Mouse (Mus musculus): ENCODE results near the gene Trim61. TPM values are rescaled to one million over a fixed set of nuclear protein-coding genes. Genes with fewer than 3 reads are reported as not detected.

Gene Trim61
- polyA plus RNA-seq, 1 experiment from 2014 or later = 0.12 TPM

DNA sequence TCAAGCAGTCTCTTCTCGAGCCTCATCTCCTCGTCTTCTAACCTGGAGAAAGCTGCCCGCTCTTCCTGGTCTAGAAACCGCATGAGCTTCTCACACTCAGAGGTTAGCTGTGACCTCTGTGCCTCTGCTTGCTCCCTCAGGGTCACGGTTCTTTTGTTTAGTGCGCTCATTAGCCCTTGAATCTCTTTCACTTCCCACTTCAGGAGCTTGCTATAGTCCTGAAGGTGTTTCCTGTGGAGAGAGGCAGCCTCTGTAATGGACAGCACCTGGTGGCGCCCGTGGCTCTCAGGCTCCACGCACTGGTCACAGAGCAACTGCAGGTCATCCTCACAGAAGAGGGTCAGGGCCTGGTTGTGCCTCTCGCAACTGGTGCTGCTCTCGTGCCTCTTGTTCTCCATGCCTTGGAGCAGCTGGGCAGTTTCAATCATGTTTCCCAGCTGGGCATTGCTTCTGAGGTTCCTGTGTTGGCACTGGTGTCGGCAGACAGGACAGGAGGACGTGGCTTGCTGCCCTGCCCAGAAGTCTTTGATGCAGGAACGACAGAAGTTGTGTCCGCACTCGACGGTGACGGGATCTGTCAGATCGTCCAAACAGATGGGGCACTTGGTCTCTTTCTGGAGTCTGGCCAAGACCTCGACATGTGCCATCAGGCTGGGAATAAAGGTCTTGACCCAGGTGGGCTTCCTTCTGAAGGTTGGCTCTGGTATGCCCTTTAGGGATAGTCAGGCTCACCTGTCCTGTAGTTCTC lies 35.0 kb downstream of the Trim61 start:
- Histone ChIP-seq H3K9ac (no peak overlapping the region), H3K27me3 (replicated peaks) (no peaks in the 10 kb centered on the region), H3K36me3 (no peaks in the 10 kb centered on the region), H3K4me1 (no peaks in the 10 kb centered on the region), H3K9me3 (no peaks in the 10 kb centered on the region), H3K4me2 (no peak overlapping the region), H3K27ac (replicated peaks) (no peak overlapping the region), H3K4me3 (no peak overlapping the region)
- WGBS = 65% methylated on average over 20 of the region's 20 CpGs
- ATAC-seq (ENCODE audit: extremely low read depth, insufficient number of reproducible peaks, low FRiP score, low TSS enrichment) = no peak

Other genes starting within 250 kb of the Trim61 start
- 5.4 and 8.6 TPM in 2 replicates for gene Klhl2, start 168.5 kb downstream of the Trim61 start, polyA plus RNA-seq (2015; fragmentation: Nextera tagmentation; extraction: Ambion mirVana)
- gene Tmem192, start 71.3 kb downstream of the Trim61 start, polyA plus RNA-seq (2015; fragmentation: Nextera tagmentation; extraction: Ambion mirVana) = 24.0 and 24.2 TPM in 2 replicates
- gene Trim75, start 30.7 kb downstream of the Trim61 start, polyA plus RNA-seq (2015; fragmentation: Nextera tagmentation; extraction: Ambion mirVana) = 0.04 TPM in 1 of 2 replicates, not detected in the other
- 0.05 TPM in 1 of 2 replicates, not detected in the other for gene Trim60, start 61 bp upstream of the Trim61 start, polyA plus RNA-seq (2015; fragmentation: Nextera tagmentation; extraction: Ambion mirVana)
- 9.0 and 11.1 TPM in 2 replicates for gene Apela, start 18.8 kb upstream of the Trim61 start, polyA plus RNA-seq (2015; fragmentation: Nextera tagmentation; extraction: Ambion mirVana)
- not detected in 2 replicates for gene Gm10663, start 56.5 kb upstream of the Trim61 start, polyA plus RNA-seq (2015; fragmentation: Nextera tagmentation; extraction: Ambion mirVana)
- 0.09 and 0.12 TPM in 2 replicates for gene BC030870, start 111.0 kb upstream of the Trim61 start, polyA plus RNA-seq (2015; fragmentation: Nextera tagmentation; extraction: Ambion mirVana)

Measured in heart, embryonic 13.5 days (tissue).